Mouse (Mus musculus) small intestine, adult 2 months (tissue): Measurements from ENCODE around the gene Gm13283.
"Not testable (repeated sequence)": the region's sequence is repeated elsewhere in the genome, so short reads cannot be mapped to it uniquely, and the experiment has no call there.

ENCODE experiments used
- CTCF ChIP-seq: fragments of 200-500 bp; IDR thresholded peaks from 2 replicates; pipeline ENCODE4 v1.5.1; 2012; ENCODE audit warnings: low read depth, mild to moderate bottlenecking, control low read depth, inconsistent platforms, low read length, moderate library complexity, mixed read lengths; ENCODE audit not compliant: insufficient replicate concordance, insufficient read length; ENCODE audit errors: extremely low read depth
- POLR2A ChIP-seq: fragments of 200-500 bp; IDR thresholded peaks from 2 replicates; pipeline ENCODE4 v1.6.1; 2012; ENCODE audit warnings: low read depth, mild to moderate bottlenecking, control low read depth, inconsistent platforms, low read length, moderate library complexity

DNA sequence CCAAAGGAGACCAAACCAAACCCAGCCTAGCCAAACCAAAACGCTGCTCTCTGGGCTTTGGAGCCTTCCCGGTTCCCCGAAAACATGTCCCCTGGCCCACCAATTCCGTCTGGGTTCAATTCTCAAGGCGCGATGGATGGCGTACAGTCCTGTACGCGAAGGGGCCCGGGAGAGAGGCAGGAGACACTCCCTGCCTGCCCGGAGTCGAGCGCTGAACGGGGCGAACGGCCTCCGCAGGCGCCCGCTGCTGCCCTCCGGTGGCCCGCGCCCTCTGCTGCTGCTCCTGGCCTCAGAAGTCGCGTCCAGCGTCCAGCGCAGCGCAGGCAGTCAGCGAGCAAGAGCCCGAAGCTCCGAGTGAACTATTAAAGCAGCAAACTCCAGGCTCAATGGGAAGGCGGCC is 22.4 kb downstream of the Gm13283 start:
- not testable (repeated sequence) for TF ChIP-seq CTCF, POLR2A
